Mouse (Mus musculus) neural tube, embryonic 10.5 days (tissue): ENCODE data around the gene Sult1a1.
A peak's percentile ranks its signal among the peaks of the same experiment; 100 is the strongest.

Experiments
- DNase-seq: peaks from one replicate; pipeline ENCODE4 v3.0.0-alpha.2; 2017; ENCODE audit warnings: low spot score; ENCODE audit errors: extremely low spot score

Gene Sult1a1

DNA sequence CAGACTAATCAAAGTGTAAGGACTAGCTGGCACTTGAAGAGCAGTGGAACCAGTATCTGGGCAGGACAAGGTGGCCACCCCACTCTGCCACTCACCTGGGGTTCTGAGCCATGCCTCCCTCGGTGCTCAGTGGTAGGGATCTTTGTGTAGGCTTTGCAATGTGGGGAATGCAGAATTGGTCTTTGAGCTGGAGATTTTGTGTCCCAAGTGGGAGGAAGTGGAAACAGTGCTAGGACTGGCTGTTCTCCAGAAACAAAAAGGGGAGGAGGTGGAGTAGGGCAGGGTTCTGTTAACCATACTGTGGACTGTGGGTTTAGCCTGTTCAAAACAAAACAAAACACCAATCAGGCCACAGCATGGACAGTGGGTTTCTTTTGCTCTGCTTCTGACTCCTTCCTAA, at the start of gene Sult1a1:
Sult1a1 (minus strand) TSS at position 226 of the 400 bp plus-strand sequence.
- DNase-seq, result no peak

DNA sequence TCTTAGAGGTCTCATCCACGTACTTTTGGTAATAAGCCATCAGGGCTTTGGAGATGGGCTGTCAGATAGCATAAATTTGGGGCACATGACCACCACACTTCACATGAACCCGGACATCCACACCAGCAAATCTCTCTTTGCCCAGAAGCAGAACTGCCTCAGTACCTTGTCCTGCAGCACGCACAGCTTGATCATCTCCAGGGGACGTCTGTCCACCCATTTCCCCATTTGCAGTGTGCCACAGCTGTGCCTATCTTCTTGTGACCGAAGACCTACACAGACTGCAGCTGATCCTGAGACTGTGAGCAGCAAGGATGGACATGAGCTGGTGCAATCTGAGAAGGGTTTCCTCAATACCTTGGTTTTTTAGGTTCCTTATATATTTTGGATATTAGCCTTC, 49.4 kb upstream of the Sult1a1 start:
- no peak for DNase-seq

DNA sequence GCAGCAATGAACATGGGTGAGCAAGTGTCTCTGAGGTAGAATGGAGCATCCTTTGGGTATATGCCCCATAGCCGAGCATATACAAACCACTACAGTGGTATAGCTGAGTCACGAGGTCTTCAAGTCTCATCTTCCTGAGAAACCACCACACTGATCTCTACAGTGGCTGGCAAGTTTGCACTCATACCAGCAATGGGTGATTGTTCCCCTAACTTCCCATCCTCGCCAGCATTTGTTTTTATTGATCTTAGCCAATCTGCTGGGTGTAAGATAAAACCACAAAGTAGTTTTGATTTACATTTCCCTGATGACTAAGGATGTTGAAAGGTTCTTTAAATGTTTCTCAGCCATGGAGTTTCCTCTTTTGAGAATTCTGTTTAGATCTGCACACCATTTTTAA, 48.8 kb upstream of the Sult1a1 start:
- DNase-seq, result no peak

DNA sequence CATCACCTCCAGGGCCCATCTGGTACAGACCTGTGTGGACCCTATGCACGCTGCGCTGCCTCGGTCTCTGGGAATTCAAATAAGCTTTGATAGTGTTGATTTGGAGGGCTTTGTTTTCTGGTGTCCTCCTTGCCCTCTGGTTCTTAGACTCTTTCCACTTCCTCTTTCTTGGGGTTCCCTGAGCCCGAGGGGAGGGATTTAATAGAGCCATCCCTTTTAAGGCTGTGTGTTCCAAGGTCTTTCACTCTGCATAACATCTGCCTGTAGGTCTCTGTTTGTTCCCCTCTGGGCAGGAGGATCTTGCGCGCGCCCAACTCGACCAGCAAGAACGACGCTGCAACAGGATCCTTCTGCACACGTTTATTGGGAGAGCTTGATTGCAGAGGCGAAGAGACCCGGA, 45.4 kb upstream of the Sult1a1 start:
- no peak for DNase-seq

DNA sequence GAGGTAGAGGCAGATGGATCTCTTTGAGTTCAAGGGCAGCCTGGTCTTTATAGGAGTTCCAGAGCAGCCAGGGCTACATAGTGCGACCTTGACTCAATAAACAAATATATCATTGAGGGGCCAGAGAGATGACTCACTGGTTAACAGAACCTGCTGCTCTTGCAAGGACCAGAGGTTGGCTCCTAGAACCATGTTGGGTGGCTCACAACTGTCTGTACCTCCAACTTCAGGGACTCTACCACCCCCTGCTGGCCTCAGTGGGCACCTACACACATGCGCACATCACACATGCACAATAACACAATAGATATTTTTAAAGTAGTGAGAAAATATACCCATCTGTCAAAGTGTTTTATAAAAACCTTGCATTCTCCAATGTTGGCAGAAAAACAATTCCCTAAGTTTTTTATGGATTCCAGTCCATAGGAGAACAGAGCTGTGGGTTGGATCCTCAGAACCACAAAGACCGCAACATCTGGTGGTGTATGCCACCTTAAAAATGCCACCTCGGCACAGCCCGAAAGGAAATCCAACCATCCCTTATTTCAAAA, 42.6 kb upstream of the Sult1a1 start:
- no peak for DNase-seq

DNA sequence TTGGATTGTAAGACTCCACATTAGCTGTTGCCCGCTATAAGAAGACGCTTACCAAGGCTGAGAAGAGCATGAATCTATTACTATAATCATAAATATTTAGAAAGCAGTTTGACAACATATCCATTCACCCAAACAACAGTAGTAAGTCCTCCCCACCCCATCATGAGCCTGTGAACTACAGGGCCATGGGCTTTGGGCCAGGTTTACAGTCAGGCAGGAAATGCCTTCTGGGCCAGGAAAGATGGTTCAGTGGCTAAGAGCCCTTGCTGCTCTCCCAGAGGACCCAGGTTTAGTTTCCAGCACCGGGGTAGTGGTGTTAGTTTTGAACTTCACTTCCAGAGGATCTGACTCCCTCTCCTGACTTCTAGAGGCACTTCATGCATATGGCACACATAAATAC, 41.3 kb upstream of the Sult1a1 start:
- no peak for DNase-seq

DNA sequence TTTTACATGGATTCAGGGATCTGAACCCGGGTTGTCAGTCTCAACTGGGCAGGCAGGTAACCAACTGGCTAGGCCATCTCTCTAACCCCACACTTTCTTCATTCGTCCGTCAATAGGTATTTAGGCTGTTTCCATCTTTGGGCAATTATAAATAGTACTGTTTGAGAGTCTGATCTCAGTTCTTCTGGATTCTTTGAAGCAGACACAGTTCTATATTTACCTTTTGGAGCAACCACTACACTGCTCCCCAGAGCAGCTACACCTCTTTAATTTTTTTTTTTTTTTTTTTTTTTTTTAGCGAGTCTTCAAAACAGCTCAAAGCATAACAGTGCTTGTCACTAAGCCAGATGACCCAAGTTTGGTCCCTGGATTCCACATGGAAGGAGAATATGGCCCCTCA, 39.4 kb upstream of the Sult1a1 start:
- no peak for DNase-seq

DNA sequence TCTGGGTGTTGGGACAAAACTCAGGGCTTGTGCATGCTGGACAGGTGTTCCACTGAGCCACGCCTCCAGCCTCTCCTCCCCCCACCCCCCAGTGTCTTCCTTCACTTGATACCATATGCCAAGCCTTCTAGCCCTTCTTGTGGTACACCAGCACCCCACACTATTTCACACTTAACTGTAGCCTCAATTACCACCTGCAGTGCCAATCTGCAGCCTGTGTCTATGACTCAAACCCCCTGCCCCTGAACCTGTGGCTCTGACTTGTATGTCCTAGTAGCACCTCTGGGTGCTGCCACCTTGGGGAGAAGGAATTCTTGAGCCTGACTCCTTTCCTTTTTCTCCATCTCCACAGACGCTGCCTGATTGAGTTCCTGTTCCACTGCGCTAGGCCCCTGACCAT, 35.7 kb upstream of the Sult1a1 start:
- DNase-seq, result no peak

DNA sequence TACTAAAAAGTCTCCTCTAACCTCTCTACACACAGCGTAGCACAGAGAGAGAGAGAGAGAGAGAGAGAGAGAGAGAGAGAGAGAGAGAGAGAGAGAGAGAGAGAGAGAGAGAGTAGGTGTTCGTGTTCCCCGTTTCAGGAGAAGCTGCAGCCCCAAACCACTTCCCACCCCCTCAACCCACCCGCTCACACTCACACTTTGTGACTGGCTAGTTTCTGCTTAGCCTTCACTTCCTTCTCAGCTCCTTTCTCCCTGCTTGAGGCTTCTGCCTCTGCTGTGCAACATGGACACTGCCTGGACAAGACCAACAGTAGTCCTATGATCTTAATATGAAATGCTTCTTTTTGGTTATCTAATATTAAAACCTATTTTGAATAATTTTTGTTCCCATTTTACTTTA, 34.0 kb upstream of the Sult1a1 start:
- no peak for DNase-seq

DNA sequence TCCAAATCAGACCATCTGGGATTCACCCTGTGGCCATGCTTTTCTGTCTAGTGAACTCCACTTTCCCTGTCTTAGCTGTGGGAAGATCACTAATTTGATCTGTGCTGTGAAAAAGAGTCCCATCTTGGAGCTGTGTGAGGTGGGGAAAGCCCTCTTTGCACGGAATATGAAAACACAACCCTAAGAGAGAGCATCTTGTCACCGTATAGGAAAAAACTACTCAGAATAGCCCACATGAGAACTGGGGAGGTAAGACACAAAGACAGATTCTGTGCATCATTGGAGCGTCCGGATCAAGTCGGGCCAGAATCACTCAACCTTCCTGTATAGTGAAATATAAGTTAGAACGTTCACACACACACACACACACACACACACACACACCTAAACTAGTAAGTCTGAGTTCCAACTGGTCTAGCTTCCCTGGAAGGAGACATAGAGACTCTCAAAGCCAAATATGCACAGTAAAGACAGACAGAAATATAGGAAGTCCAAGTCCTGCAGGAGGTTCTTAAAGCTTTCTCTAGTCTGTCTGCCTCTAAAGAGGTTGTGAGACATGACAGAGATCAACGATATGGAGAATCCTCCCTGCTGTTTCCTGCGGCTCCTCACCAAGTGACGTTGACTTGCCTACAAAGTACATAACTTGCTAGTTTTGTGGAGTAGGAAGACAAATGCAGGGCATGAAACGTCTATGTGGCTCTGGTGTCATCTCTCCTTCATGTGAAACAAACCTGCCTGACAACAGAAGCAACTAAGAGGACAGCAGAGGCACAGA, 32.1 kb upstream of the Sult1a1 start:
- DNase-seq, result no peak

DNA sequence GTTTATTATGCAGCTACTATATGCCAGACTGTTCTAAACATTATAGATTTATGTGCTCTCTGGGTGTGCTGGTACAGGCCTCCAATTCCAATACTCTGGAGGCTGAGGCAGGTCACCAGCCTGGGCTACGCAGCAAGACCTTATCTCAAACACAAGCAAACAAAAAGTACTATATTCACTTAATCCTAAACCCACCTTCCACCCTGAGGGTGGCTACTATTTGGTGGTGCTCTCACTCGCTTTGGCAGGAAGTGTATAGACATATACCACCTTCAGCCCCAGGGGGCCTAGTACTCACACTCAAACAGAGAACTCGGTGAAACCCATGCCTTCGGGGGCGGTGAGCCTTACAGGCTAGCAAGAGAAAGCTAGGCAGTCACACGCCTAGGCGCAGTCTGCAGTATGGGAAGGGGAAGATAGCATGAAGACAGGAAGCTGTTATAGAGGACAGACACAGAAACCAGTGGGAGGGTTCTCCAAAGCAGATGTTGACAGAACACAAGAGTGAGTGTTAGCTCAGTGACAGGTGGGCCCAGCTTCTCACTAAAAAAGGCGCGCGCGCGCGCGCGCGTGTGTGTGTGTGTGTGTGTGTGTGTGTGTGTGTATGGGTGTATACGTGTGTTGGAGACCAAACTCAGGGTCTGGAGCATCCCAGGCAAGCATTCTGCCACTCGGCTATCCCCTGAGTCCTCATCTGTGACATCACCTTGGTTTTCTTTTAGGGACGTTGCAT, 31.4 kb upstream of the Sult1a1 start, which contains the start of gene Coro1a:
Coro1a (minus strand) TSS at position 346 of the 733 bp plus-strand sequence.
- no peak for DNase-seq

DNA sequence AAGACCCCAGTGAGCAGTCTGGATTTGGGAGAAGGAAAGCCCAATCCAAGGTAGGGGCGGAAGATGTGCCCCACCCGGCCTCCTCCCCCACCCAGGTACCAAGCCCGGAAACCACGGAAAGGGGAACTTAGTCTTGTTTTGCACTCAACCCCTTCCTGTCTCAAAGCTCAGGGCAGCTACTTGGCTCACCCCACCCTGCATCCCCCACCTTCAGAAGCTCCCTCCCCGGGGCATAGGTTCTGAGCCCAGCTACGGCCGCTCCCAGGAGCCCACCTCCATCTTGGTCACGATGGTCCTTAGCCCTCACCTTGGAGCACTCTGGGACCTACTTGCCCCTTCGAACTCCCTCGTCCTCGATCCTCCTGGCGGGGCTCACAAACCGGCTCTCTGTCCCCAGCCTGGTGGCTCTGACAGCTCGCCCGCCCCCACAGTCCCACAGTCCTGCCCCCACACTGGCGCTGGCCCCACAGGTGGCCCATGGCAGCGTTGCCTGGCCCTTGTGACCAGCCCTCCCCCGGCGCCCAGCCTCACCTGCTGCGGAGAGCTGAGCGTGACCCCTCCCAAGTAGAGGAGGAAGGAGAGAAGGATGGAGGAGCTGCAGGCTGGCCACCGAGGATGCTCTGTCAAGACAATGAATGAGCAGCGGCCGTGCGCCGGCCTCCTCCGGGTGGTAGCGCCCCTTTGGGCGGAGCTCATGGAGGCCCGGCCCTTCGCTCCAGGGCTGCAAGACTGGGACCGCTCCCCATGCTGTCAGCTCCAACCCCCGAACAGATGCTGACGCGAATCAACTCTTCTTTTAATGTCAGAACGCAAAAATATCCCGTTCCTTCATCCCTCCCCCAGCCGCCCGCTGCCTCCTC, 28.1 kb upstream of the Sult1a1 start:
- peak; percentile 73 for DNase-seq

DNA sequence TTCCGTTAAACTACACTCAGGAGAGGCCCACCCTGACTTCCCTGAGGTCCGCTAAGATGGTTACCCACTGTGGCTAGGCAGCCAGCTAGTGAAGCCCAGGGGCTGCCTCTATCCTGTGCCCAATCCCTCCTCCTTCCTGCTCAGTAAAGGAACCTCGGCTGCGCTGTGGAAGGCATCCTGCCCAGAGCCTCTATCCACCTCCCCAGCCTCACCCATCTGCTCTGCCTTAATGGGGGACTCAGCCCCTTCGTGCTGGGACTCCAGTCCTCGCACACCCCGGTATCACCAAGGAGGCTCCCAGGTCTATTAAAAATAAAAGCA, 27.5 kb upstream of the Sult1a1 start:
- DNase-seq, result no peak

DNA sequence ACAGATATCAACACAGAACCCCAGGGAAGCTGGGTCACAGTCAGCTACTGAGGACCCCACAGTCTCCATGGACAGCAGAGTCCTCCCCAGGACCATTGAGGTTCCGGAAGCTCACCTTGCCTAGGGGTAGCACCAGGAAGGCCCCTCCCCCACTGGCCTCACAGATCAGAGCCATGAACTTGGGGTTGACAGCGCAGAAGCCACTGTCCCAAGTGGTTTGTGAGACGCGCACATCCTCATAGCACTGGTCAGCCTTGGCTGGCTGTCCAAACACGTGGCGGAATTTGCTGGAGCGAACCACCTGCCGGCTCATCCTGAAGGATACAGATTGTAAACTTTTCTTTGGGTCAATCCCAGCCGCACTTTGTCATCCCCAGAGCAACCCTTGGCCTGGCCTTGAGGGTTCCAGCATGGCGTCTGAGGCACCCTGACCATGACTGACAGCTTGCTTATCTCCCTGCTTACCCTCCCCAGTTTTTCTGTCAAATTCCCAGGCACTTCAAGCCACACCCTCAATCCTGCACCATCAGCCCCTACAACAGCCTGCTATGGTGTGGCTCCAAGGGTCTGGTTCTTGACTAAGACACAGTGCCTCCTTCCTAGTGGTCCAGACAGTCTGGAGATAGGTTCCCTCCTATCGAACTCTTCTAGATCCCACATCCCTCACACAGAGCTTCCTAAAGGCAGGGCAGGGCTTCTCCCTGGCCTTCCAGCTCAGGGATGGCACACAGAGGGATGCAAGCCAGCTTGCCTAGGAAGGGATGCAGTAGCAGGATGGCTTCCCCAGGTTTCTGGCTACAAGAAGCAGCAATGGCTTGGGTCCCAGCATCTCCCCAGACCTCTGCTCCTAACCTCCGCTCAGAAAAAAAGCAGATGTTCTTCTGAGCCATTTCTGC, 26.9 kb upstream of the Sult1a1 start:
- no peak for DNase-seq

DNA sequence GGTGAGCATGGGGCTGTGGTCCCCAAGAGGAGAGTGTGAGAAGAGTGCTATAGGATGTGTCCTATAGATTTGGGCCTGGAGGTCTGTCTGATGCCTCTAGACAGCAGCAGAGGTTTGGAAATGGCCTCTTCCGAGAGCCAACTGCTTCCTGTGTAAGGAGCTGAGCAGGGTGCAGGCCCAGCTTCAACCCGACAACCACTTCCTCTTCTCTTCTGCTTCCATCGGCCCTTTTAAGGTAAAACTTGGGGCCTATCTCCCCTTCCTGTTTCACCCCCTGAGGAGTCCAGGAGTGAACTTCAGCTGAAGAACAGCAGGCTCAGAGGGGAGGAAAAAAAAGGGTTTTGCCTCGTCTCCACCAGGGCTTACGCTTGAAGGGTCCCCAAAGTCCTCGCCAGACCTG, 26.1 kb upstream of the Sult1a1 start:
- no peak for DNase-seq

DNA sequence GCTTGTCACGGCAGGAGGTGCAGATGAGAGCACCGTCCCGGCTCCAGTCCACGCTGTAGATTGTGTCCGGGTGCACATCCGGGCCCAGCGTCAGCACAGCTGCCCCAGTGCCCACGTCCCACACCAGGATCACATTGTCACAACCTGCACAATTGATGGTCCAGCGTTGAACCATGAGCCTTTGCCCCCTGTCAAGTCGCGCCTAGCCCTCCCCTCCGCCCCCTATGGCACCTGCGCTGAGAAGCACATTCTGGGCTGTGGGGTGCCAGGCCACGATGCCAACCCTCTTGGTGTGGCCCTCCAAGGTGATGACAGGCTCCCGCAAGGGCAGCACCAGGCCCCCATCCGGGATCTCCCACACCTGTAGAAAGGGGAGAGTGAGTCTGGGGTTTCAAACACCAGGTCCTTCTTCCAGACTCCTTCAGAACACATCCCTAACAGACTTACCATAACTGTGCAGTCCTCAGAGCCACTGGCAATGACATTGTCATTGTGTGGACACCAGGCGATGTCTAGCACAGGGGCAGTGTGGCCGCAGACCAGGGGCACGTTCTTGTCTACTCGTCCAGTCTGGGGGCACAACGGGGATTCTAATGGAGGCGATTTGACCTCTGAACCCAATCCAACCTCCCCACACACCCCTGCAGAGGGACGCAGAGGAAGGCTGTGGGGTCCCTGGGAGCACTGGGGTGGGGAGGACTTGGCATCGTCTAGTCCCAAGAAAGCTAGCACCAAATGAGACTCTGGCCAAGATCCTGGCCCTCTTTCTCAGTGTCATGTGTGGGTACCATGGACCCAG, 25.5 kb upstream of the Sult1a1 start:
- no peak for DNase-seq

DNA sequence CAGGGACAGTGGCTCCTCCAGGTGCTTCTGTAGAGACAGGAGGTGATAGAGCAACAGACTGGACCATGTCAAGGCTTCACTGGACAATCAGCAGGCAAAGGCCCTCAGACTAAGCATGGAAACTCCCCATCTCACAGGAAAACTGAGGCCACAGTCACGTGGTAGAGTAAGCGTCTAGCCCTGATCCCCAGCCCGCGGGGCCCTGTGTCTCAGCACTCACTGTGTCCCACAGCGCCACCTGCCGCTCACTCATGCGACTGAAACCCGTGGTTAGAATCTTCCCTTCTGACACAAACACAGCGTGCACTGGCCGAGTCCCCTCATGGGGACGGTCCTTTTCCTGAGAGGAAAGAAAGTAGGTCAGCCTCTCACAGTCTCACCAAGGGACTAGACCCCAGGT, 24.8 kb upstream of the Sult1a1 start:
- peak; percentile 87 for DNase-seq

DNA sequence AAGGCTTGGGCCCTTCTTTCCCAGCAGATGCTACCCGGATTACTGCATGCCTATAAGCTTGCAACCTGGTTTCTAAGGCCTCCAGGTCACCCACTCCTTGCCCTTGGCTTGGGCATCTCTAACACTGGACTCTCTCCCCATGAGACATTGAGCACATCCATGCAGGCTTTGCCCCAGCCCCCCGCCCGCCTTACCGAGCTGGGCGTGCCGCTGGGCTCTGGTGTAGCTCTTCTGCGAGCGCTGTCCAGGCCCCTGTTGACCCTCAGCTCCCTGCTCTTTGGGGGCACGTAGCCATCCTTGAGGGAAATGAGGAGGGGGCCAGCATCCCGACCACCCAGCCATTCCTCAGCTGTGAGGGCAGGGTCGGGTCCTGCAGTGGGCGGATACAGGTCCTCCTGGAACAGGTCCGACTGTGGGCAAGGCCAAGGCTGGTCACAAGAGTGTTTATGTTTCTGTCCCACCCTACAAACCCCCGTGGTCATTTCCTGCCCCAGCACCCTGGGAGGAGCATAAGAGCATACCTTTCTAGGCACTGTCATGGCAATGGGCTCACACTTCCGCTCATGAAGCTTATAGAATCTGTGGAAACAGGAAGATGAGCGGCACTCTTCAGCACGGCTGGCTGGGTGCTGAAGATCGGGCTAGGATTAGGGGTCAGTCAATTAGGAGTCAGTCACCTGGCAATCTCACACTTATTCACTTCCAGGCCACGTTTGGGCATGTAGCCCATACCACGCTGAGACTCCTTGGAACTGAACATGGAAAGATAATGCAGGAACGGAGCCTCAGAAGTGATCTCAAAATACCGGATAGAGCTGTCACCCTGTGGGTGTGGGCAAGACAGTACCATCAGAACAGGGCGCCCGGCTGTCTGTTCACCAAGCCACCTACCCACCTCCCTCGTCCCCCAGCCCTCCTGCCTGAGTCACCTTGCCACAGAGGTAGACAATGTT, 24.1 kb upstream of the Sult1a1 start:
- no peak for DNase-seq

DNA sequence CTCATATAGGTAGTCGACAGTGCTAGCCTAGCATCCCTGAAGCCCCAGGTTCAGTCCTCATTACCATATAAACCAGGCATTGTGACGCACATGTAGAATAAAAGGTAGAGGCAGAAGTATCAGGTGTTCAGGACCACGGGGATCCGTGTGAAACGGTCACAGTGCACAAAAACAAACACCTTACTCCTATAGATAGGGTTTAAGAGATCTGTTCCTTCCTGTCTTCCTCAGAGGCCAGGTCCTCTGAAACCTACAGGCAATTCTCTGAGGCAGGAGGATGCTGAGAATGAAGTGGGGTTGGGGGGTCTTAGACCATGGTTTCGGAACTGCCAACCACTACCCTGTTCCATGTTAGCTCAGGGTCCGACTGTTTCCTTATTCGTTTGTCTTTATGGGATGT, 21.6 kb upstream of the Sult1a1 start:
- DNase-seq, result no peak
